Mouse (Mus musculus): Measurements from ENCODE around the gene Ccdc9. TPM values are rescaled to one million over a fixed set of nuclear protein-coding genes. Genes with fewer than 3 reads are reported as not detected.
"Not testable (repeated sequence)": the region's sequence is repeated elsewhere in the genome, so short reads cannot be mapped to it uniquely, and the experiment has no call there.

Gene Ccdc9
- polyA plus RNA-seq, 1 experiment from 2014 or later = 14.2 TPM

- no peak overlapping the region; the same call in 1 of the 2 replicates for H3K9ac ChIP-seq (ENCODE audit: low read depth, low read length)
These were observed 22.1 kb upstream of the Ccdc9 start for GRCm38 (mm10) chr7:16308555-16309317.

GRCm38 (mm10) chr7:16308093-16308492, 21.5 kb upstream of the Ccdc9 start, which contains the start of gene Bbc3:
Gene Bbc3 (plus strand): TSS chr7:16308393.
- H3K36me3 ChIP-seq (ENCODE audit: control insufficient read depth, insufficient read depth); H3K27me3 ChIP-seq (replicated peaks; ENCODE audit: control insufficient read depth, insufficient read depth, low read length); H3K4me1 ChIP-seq (replicated peaks; ENCODE audit: control insufficient read depth, insufficient read depth, low read length); ATAC-seq; H3K9me3 ChIP-seq (ENCODE audit: control insufficient read depth); H3K27ac ChIP-seq (ENCODE audit: low read depth, low read length): not testable (repeated sequence)
- 27% methylated on average over 1 of the region's 1 CpGs for WGBS
- H3K4me2 ChIP-seq (replicated peaks; ENCODE audit: low read depth) = peak within 1 kb of the TSS; percentile 94
- H3K9ac ChIP-seq (ENCODE audit: low read depth, low read length) = peak within 1 kb of the TSS; percentile 52
- peak within 1 kb of the TSS; percentile 73 for H3K4me3 ChIP-seq (ENCODE audit: low read depth, low read length)

More at GRCm38 (mm10) chr7:16308555-16309317, 22.1 kb upstream of the Ccdc9 start:
- H3K4me1 ChIP-seq (replicated peaks; ENCODE audit: control insufficient read depth, insufficient read depth, low read length) = peaks cover 4% of the 10 kb centered on the region; the same call in 1 of the 2 replicates
- TF ChIP-seq CTCF (IDR thresholded peaks at IDR 0.05; ENCODE audit: low read depth) = no peak
- H3K36me3 ChIP-seq (ENCODE audit: control insufficient read depth, insufficient read depth) = no peaks in the 10 kb centered on the region
- H3K4me2 ChIP-seq (replicated peaks; ENCODE audit: low read depth) = peak overlapping the region; percentile 94
- no peak overlapping the region for H3K27ac ChIP-seq (ENCODE audit: low read depth, low read length)
- H3K27me3 ChIP-seq (replicated peaks; ENCODE audit: control insufficient read depth, insufficient read depth, low read length) = no peaks in the 10 kb centered on the region
- peak overlapping the region; percentile 73 for H3K4me3 ChIP-seq (ENCODE audit: low read depth, low read length)
- no peak for ATAC-seq
- 42% methylated on average over 16 of the region's 16 CpGs for WGBS
- H3K9me3 ChIP-seq (ENCODE audit: control insufficient read depth) = no peaks in the 10 kb centered on the region

GRCm38 (mm10) chr7:16307141-16307540, 20.5 kb upstream of the Ccdc9 start:
- H3K27ac ChIP-seq (ENCODE audit: low read depth, low read length); H3K4me2 ChIP-seq (replicated peaks; ENCODE audit: low read depth); H3K36me3 ChIP-seq (ENCODE audit: control insufficient read depth, insufficient read depth); H3K27me3 ChIP-seq (replicated peaks; ENCODE audit: control insufficient read depth, insufficient read depth, low read length); ATAC-seq; H3K9me3 ChIP-seq (ENCODE audit: control insufficient read depth); H3K4me1 ChIP-seq (replicated peaks; ENCODE audit: control insufficient read depth, insufficient read depth, low read length); H3K4me3 ChIP-seq (ENCODE audit: low read depth, low read length); H3K9ac ChIP-seq (ENCODE audit: low read depth, low read length): not testable (repeated sequence)
- WGBS = 79% methylated on average over 6 of the region's 6 CpGs

- Histone ChIP-seq H3K4me2 (replicated peaks; ENCODE audit: low read depth) (peak overlapping the region; percentile 55), H3K9ac (ENCODE audit: low read depth, low read length) (no peak overlapping the region), H3K4me1 (replicated peaks; ENCODE audit: control insufficient read depth, insufficient read depth, low read length) (no peaks in the 10 kb centered on the region), H3K4me3 (ENCODE audit: low read depth, low read length) (peak overlapping the region; percentile 34), H3K27me3 (replicated peaks; ENCODE audit: control insufficient read depth, insufficient read depth, low read length) (0 out of 2 replicates have a peak, but pooled peaks cover 4% of the 10 kb centered on the region), H3K27ac (ENCODE audit: low read depth, low read length) (no peak overlapping the region), H3K9me3 (ENCODE audit: control insufficient read depth) (no peaks in the 10 kb centered on the region), H3K36me3 (ENCODE audit: control insufficient read depth, insufficient read depth) (no peaks in the 10 kb centered on the region)
- ATAC-seq = peak; percentile 26
- no peak for TF ChIP-seq CTCF (IDR thresholded peaks at IDR 0.05; ENCODE audit: low read depth)
- 2% methylated on average over 52 of the region's 52 CpGs for WGBS
These were observed 12.9 kb upstream of the Ccdc9 start for GRCm38 (mm10) chr7:16299419-16300035.

- Histone ChIP-seq H3K9me3 (ENCODE audit: control insufficient read depth) (no peaks in the 10 kb centered on the region), H3K4me2 (replicated peaks; ENCODE audit: low read depth) (no peak overlapping the region), H3K27ac (ENCODE audit: low read depth, low read length) (no peak overlapping the region), H3K36me3 (ENCODE audit: control insufficient read depth, insufficient read depth) (no peaks in the 10 kb centered on the region), H3K4me3 (ENCODE audit: low read depth, low read length) (no peak overlapping the region), H3K4me1 (replicated peaks; ENCODE audit: control insufficient read depth, insufficient read depth, low read length) (no peaks in the 10 kb centered on the region), H3K9ac (ENCODE audit: low read depth, low read length) (no peak overlapping the region), H3K27me3 (replicated peaks; ENCODE audit: control insufficient read depth, insufficient read depth, low read length) (0 out of 2 replicates have a peak, but pooled peaks cover 4% of the 10 kb centered on the region)
- no peak for ATAC-seq
- WGBS = 80% methylated on average over 5 of the region's 5 CpGs
- no peak for TF ChIP-seq CTCF (IDR thresholded peaks at IDR 0.05; ENCODE audit: low read depth)
These were observed 12.3 kb upstream of the Ccdc9 start for GRCm38 (mm10) chr7:16298927-16299326.

- H3K27ac ChIP-seq (ENCODE audit: low read depth, low read length) = no peak overlapping the region
- no peaks in the 10 kb centered on the region for H3K4me1 ChIP-seq (replicated peaks; ENCODE audit: control insufficient read depth, insufficient read depth, low read length)
- no peaks in the 10 kb centered on the region for H3K9me3 ChIP-seq (ENCODE audit: control insufficient read depth)
- H3K4me2 ChIP-seq (replicated peaks; ENCODE audit: low read depth) = no peak overlapping the region
- ATAC-seq = no peak
- TF ChIP-seq CTCF (IDR thresholded peaks at IDR 0.05; ENCODE audit: low read depth) = no peak
- H3K36me3 ChIP-seq (ENCODE audit: control insufficient read depth, insufficient read depth) = no peaks in the 10 kb centered on the region
- WGBS = 64% methylated on average over 2 of the region's 2 CpGs
- no peak overlapping the region for H3K4me3 ChIP-seq (ENCODE audit: low read depth, low read length)
- H3K27me3 ChIP-seq (replicated peaks; ENCODE audit: control insufficient read depth, insufficient read depth, low read length) = 0 out of 2 replicates have a peak, but pooled peaks cover 4% of the 10 kb centered on the region
- no peak overlapping the region for H3K9ac ChIP-seq (ENCODE audit: low read depth, low read length)
These were observed 11.0 kb upstream of the Ccdc9 start for GRCm38 (mm10) chr7:16297616-16298015.
